Mouse (Mus musculus): ENCODE data around the gene Hagh. TPM values are rescaled to one million over a fixed set of nuclear protein-coding genes. Genes with fewer than 3 reads are reported as not detected.

Gene Hagh
- total RNA-seq (2015; ENCODE audit: low replicate concordance) (350 and 357 TPM in 2 replicates), total RNA-seq (2017; ENCODE audit: low replicate concordance) (157 and 279 TPM in 2 replicates)

DNA sequence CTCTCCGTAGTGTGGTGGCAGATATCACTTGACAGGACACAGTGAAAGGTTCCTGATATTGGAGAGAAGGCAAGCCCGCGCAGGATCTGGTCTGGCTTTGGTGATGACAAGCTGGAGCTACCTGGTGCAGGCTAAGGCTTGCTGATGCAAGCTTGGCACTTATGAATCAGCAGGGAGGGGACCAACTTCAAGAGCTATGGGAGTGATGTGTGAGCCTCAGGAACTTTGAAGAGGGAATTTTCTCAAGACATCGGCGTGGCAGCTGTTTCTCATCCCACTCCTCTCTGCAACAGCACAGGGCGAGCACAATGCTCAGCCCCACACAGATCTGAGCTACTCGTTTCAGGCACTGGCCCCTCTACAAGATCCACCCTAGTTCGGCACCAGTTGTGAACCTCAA lies at the start of gene Hagh:
TSS of gene Hagh (plus strand) at position 302 of the 400 bp plus-strand sequence.
- ATAC-seq (replicated peaks; ENCODE audit: low FRiP score, poor library complexity, severe bottlenecking): no peak

- no peak for ATAC-seq (replicated peaks; ENCODE audit: low FRiP score, poor library complexity, severe bottlenecking)
Measured at GRCm38 (mm10) chr17:24792190-24792589, 47.8 kb upstream of the Hagh start.

DNA sequence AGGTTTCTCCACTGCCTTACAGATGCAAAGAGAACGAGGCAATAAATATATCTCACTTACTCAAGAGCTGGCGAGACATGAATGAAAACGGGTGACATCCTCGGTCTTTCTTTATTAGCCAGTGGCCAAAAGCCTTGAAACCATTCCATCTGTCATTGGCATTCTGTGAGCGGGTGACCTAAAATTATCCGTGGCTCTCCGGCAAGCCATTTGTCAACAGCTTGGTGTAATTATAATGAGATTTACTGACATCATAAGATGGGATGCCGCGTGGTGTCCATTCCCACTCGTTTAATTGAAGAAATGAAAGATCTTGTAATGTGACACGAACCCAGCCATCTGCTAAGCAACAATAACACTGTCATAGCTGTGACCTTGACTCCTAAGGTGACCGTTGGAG lies 45.2 kb upstream of the Hagh start:
- no peak for ATAC-seq (replicated peaks; ENCODE audit: low FRiP score, poor library complexity, severe bottlenecking)

GRCm38 (mm10) chr17:24796969-24797368 lies 43.0 kb upstream of the Hagh start:
- ATAC-seq (replicated peaks; ENCODE audit: low FRiP score, poor library complexity, severe bottlenecking): no peak

DNA sequence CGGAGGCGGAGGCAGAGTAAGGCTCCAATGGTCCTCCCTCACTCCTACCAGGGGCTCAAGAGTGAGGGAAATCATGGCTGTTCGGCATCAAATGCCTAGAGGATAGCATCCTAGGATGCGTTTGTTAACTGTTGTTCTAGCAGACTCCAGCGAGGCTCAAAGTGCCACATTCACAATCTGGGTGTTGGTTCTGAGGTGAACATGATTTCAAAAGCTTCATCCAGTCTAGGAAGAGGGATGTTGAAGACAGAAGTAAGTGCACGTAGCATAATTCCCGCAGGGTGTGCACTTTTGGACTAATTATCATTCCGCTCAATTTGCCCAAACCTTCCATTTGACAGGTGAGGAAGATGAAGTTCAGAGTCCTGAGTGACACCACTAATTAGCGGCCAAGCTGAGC lies 41.7 kb upstream of the Hagh start:
- ATAC-seq (replicated peaks; ENCODE audit: low FRiP score, poor library complexity, severe bottlenecking): no peak

GRCm38 (mm10) chr17:24799476-24799875 lies 40.5 kb upstream of the Hagh start:
- ATAC-seq (replicated peaks; ENCODE audit: low FRiP score, poor library complexity, severe bottlenecking): no peak

DNA sequence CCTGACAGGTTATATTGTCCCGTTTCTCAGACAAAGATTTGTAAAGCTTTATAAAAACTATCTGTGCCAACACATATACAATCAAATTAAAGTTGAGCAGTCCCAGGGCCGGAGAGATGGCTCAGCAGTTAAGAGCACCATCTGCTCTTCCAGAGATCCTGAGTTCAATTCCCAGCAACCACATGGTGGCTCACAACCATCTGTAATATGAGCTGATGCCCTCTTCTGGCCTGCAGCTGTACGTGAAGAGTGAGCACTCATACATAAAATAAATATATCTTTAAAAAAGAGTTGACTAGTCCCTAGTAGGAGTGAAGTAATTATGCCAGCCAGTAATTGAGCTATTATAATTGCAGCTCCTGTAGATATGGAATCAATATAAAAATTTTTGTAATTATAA lies 39.4 kb upstream of the Hagh start:
- ATAC-seq (replicated peaks; ENCODE audit: low FRiP score, poor library complexity, severe bottlenecking): no peak

DNA sequence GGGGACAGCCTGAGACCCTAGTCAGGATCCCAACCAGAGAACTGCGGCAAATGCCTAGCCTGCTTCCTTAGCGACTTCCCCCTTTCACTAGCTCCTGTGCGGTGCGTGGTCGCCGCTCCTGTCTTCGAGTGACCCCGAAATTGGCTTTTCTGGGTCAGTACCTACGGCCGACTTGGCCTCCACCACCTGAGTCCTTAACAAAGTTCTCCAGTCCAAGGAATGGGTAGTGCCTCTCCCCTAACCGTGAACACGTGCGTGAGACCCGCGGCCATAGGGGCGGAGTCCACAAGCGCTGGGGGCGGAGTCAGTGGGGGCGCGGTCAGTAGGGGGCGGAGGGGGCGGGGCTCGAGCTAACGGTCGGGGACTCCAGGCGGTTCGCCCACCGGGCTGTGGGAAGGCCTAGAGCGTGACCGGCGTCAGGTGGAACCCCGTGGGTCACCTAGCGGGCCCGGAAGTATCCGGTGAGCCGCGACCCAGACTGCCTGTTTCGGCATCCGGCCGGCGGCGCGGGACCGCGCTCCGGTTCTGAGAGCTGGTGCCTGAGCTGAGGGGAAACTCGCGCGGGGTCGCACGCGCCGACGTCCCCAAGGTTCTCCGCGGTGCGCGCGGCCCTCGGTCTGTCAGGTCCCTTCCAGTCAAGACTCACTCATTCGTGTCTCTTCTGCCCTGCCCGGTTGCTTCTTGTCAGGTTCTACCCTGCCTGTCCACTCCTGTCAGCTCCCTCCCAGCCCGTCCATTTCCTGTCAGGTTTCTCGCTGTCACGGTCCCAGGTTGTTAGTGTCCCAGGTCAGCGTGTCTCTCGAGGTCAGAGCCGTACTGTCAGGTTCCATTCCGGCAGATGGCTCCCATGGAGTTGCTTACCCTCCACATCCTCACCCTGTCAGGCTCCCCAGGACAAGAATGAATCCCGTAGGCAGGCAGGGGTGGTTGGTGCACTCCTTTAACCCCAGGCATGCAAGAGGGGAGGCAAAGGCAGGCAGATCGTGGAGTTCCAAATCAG lies 35.7 kb upstream of the Hagh start, which contains the start of gene Meiob:
TSS of gene Meiob (plus strand) at position 338 of the 1,000 bp plus-strand sequence.
- peak; percentile 93 for ATAC-seq (replicated peaks; ENCODE audit: low FRiP score, poor library complexity, severe bottlenecking)

- no peak for ATAC-seq (replicated peaks; ENCODE audit: low FRiP score, poor library complexity, severe bottlenecking)
Measured at GRCm38 (mm10) chr17:24811211-24811610, 28.7 kb upstream of the Hagh start.

GRCm38 (mm10) chr17:24812215-24812614 lies 27.7 kb upstream of the Hagh start:
- 0 out of 2 replicates have a peak, but pooled peaks have one; percentile 45 for ATAC-seq (replicated peaks; ENCODE audit: low FRiP score, poor library complexity, severe bottlenecking)

DNA sequence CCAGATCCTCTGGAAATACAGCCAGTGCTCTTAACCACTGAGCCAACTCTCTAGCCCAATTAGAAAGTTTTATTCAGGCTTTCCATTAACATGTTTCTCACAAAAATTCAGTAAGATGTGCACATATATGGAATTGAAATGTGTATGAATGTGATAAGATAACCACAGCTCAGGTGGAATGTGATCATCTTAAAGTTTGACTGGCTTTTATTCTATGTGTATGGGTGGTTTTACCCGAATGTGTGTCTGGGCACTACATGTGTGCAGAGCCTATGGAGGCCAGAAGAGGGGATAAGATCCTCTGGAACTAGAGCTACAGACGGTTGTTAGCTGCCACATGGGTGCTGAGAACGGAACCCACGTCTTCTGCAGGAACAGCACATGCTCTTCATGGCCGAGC lies 24.7 kb upstream of the Hagh start:
- ATAC-seq (replicated peaks; ENCODE audit: low FRiP score, poor library complexity, severe bottlenecking): peak; percentile 74

- ATAC-seq (replicated peaks; ENCODE audit: low FRiP score, poor library complexity, severe bottlenecking): no peak
Measured at GRCm38 (mm10) chr17:24817503-24817902, 22.4 kb upstream of the Hagh start.

DNA sequence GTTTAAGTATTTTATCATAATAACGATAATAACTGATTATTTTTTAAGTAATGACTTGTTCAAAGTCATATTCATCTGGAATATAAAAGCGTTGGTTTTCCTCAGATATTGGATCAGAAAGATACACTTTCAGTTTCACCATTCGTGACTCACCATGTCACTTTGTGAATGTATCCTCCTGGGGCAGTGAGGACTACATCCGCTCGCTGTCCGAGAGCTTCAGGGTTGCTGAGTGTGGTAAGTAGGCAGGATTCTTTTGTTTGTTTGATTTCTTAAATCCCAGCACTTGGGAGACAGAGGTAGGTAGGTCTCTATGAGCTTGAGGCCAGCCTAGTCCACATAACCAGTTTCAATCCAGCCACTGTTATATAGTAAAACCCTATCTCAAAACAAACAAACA lies 21.8 kb upstream of the Hagh start:
- ATAC-seq (replicated peaks; ENCODE audit: low FRiP score, poor library complexity, severe bottlenecking): no peak

- ATAC-seq (replicated peaks; ENCODE audit: low FRiP score, poor library complexity, severe bottlenecking): no peak
Measured at GRCm38 (mm10) chr17:24819469-24819868, 20.5 kb upstream of the Hagh start.

DNA sequence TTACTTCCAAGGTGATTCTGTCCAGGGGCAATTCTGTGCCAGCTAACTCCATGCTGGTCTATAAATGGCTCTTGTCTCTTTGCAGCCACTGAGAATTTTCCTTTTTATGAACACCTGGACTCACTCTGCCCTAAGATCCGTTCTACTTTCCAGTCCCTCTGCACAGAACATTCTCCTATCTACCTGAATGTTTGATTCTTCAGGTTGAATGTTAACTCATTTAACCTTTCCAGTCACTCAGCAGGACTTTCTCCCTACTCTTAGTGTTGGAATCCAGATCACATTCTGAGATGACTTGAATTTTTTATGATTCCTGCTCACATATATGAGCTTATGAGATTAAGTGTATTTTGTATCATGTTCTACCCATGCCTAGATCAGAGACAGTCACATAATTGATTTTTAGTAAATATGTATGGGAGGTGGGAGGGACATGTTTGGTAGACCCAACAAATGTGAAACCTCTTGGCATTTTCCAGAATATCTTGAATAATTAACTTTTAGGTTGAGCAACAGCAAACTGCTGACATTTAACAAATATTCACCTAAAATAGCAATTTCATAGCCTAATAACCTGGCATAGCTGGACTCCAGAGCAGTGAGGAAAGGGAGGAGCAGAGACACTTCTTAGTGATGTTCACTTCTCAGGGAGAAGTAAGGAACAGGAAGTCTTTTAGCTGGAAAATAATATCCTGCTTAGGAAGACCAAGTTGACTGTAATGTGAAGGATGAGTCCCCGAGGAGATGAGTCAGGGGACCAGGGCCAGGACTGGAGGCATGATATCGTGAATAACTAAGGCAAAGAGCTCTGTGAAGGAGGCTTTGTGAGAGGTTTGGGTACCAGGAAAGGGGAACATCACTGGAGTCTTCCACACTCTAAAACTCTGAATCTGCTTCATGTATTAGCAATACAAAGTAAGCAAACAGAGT lies 18.3 kb upstream of the Hagh start:
- ATAC-seq (replicated peaks; ENCODE audit: low FRiP score, poor library complexity, severe bottlenecking): no peak

DNA sequence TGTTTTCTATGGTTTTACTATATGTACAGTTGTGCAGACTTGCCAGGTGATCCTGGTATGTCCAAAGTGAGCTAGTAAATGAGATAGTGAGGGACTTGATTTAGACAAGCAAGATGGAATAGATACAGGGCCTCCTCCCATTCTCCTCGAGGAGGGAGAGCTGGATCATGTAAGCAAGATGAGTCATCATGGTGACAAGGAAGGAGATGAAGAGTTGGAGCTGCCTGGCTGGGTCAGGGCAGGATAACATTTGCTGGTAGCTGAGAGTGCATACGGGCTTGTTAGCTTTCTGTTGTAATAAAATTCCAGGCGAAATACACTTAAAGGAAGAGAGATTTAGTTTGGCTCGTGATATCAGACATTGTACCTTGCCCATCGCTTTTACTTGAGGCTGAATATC lies 398 bp downstream of the Hagh start:
- ATAC-seq (replicated peaks; ENCODE audit: low FRiP score, poor library complexity, severe bottlenecking): no peak

DNA sequence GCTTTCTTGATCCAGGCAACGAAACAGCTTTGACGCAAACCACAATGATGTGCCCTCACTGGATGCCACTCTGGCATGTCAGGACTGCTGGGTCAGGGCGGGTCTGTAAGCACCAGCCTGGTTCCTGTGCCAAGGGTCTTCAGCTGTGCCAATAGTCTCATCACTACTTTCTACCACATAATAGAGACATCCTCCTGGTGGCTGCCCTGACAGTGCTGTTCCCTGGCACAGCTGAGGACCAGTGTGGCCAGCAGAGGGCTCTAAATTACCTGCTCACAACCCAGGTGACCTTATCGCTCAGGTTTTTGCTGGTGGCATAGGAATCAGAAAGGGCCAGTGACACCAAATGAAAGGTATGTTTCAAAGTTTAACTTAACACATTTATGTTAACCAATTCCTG lies 1.2 kb downstream of the Hagh start:
- ATAC-seq (replicated peaks; ENCODE audit: low FRiP score, poor library complexity, severe bottlenecking): peak; percentile 84

GRCm38 (mm10) chr17:24842631-24843030 lies 2.7 kb downstream of the Hagh start:
- peak; percentile 77 for ATAC-seq (replicated peaks; ENCODE audit: low FRiP score, poor library complexity, severe bottlenecking)

- no peak for ATAC-seq (replicated peaks; ENCODE audit: low FRiP score, poor library complexity, severe bottlenecking)
Measured at GRCm38 (mm10) chr17:24844525-24844924, 4.6 kb downstream of the Hagh start.

DNA sequence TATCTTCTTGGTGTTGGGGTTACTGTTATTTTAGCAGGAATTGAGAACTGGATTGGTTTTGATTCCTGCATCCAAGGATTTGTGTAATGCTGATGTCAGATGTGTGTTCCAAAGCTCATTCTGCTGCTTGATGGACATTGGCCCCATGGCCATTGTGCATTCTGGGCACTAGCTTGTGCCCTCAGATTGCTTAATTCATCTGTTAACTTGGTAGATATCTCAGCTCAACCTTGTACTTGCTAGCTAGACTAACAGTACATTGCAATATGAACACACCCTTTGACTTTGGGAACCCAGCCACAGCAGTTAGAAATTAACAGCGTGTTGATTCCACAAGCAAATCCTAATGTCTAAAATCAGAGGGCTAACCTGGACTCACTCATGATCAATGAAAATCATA lies 7.4 kb downstream of the Hagh start:
- no peak for ATAC-seq (replicated peaks; ENCODE audit: low FRiP score, poor library complexity, severe bottlenecking)

All from erythroid progenitor cell, adult 5-6 weeks (primary cell).